Mouse (Mus musculus): Measurements from ENCODE around the gene 1520401A03Rik.

GRCm38 (mm10) chr17:23770896-23771283 lies 48.3 kb upstream of the 1520401A03Rik start:
- TF ChIP-seq CTCF (IDR thresholded peaks at IDR 0.05; ENCODE audit: borderline replicate concordance, control insufficient read depth, extremely low read depth, insufficient read depth, low read length, poor library complexity), result no peak
- no peak for TF ChIP-seq POLR2A (IDR thresholded peaks at IDR 0.05; ENCODE audit: control insufficient read depth, extremely low read depth, insufficient read depth, low read length, poor library complexity)
